Mouse (Mus musculus): ENCODE measurements around the gene Gca. TPM values are rescaled to one million over a fixed set of nuclear protein-coding genes. Genes with fewer than 3 reads are reported as not detected.
"Not testable (repeated sequence)": the region's sequence is repeated elsewhere in the genome, so short reads cannot be mapped to it uniquely, and the experiment has no call there.

The Gca gene
- polyA plus RNA-seq, 1 experiment from 2014 or later, result 1.5 TPM

GRCm38 (mm10) chr2:62681667-62682066 lies 17.6 kb downstream of the Gca start:
- Histone ChIP-seq H3K4me3 (no peak overlapping the region), H3K9me3 (replicated peaks) (no peaks in the 10 kb centered on the region), H3K27ac (replicated peaks) (no peak overlapping the region), H3K27me3 (ENCODE audit: low read depth, poor library complexity, severe bottlenecking) (no peaks in the 10 kb centered on the region), H3K36me3 (no peaks in the 10 kb centered on the region), H3K4me1 (no peaks in the 10 kb centered on the region)
- 90% methylated on average over 8 of the region's 8 CpGs for WGBS
- no peak for DNase-seq (ENCODE audit: low spot score)

- Histone ChIP-seq H3K9me3 (replicated peaks) (no peaks in the 10 kb centered on the region), H3K36me3 (no peaks in the 10 kb centered on the region), H3K27me3 (ENCODE audit: low read depth, poor library complexity, severe bottlenecking) (no peaks in the 10 kb centered on the region), H3K27ac (replicated peaks) (no peak overlapping the region), H3K4me1 (no peaks in the 10 kb centered on the region), H3K4me3 (no peak overlapping the region)
- 63% methylated on average over 3 of the region's 3 CpGs for WGBS
- no peak for DNase-seq (ENCODE audit: low spot score)
Observed at GRCm38 (mm10) chr2:62684989-62685595, 21.0 kb downstream of the Gca start.

GRCm38 (mm10) chr2:62685934-62686333 lies 21.8 kb downstream of the Gca start:
- Histone ChIP-seq H3K36me3 (no peaks in the 10 kb centered on the region), H3K4me3 (no peak overlapping the region), H3K27ac (replicated peaks) (no peak overlapping the region), H3K4me1 (no peaks in the 10 kb centered on the region), H3K9me3 (replicated peaks) (no peaks in the 10 kb centered on the region), H3K27me3 (ENCODE audit: low read depth, poor library complexity, severe bottlenecking) (no peaks in the 10 kb centered on the region)
- no peak for DNase-seq (ENCODE audit: low spot score)
- 89% methylated on average over 6 of the region's 6 CpGs for WGBS

GRCm38 (mm10) chr2:62706313-62706712 lies 42.2 kb downstream of the Gca start:
- Histone ChIP-seq H3K27ac (replicated peaks) (no peak overlapping the region), H3K4me3 (no peak overlapping the region), H3K36me3 (no peaks in the 10 kb centered on the region), H3K9me3 (replicated peaks) (no peaks in the 10 kb centered on the region), H3K27me3 (ENCODE audit: low read depth, poor library complexity, severe bottlenecking) (no peaks in the 10 kb centered on the region), H3K4me1 (no peaks in the 10 kb centered on the region)
- no peak for DNase-seq (ENCODE audit: low spot score)
- WGBS, result 91% methylated on average over 3 of the region's 3 CpGs

GRCm38 (mm10) chr2:62709633-62710032 lies 45.5 kb downstream of the Gca start:
- no peaks in the 10 kb centered on the region for H3K9me3 ChIP-seq (replicated peaks)
- WGBS, result 78% methylated on average over 1 of the region's 1 CpGs
- no peak overlapping the region for H3K27ac ChIP-seq (replicated peaks)
- no peaks in the 10 kb centered on the region for H3K36me3 ChIP-seq
- no peak overlapping the region for H3K4me3 ChIP-seq
- DNase-seq (ENCODE audit: low spot score), result no peak
- no peaks in the 10 kb centered on the region for H3K4me1 ChIP-seq
- no peaks in the 10 kb centered on the region for H3K27me3 ChIP-seq (ENCODE audit: low read depth, poor library complexity, severe bottlenecking)

GRCm38 (mm10) chr2:62714362-62714761 lies 50.3 kb downstream of the Gca start:
- not testable (repeated sequence) for H3K4me3 ChIP-seq; DNase-seq (ENCODE audit: low spot score); H3K4me1 ChIP-seq; H3K36me3 ChIP-seq; H3K27me3 ChIP-seq (ENCODE audit: low read depth, poor library complexity, severe bottlenecking); H3K27ac ChIP-seq (replicated peaks); H3K9me3 ChIP-seq (replicated peaks)
- WGBS, result 91% methylated on average over 4 of the region's 4 CpGs

GRCm38 (mm10) chr2:62715260-62715659 lies 51.2 kb downstream of the Gca start:
- Histone ChIP-seq H3K36me3 (no peaks in the 10 kb centered on the region), H3K27me3 (ENCODE audit: low read depth, poor library complexity, severe bottlenecking) (no peaks in the 10 kb centered on the region), H3K4me1 (no peaks in the 10 kb centered on the region), H3K27ac (replicated peaks) (no peak overlapping the region), H3K4me3 (no peak overlapping the region), H3K9me3 (replicated peaks) (no peaks in the 10 kb centered on the region)
- DNase-seq (ENCODE audit: low spot score), result no peak
- WGBS, result 91% methylated on average over 4 of the region's 4 CpGs

GRCm38 (mm10) chr2:62717270-62717669 lies 53.2 kb downstream of the Gca start:
- Histone ChIP-seq H3K4me1 (no peaks in the 10 kb centered on the region), H3K4me3 (no peak overlapping the region), H3K9me3 (replicated peaks) (no peaks in the 10 kb centered on the region), H3K27me3 (ENCODE audit: low read depth, poor library complexity, severe bottlenecking) (no peaks in the 10 kb centered on the region), H3K36me3 (no peaks in the 10 kb centered on the region), H3K27ac (replicated peaks) (no peak overlapping the region)
- DNase-seq (ENCODE audit: low spot score), result no peak
- 88% methylated on average over 6 of the region's 6 CpGs for WGBS

GRCm38 (mm10) chr2:62718411-62718810 lies 54.3 kb downstream of the Gca start:
- DNase-seq (ENCODE audit: low spot score), result no peak
- H3K4me1 ChIP-seq, result no peaks in the 10 kb centered on the region
- no peak overlapping the region for H3K27ac ChIP-seq (replicated peaks)
- no peaks in the 10 kb centered on the region for H3K36me3 ChIP-seq
- no peaks in the 10 kb centered on the region for H3K27me3 ChIP-seq (ENCODE audit: low read depth, poor library complexity, severe bottlenecking)
- no peak overlapping the region for H3K4me3 ChIP-seq
- WGBS, result 64% methylated on average over 1 of the region's 1 CpGs
- H3K9me3 ChIP-seq (replicated peaks), result no peaks in the 10 kb centered on the region

GRCm38 (mm10) chr2:62725946-62726345 lies 61.9 kb downstream of the Gca start:
- H3K4me3 ChIP-seq, result no peak overlapping the region
- 66% methylated on average over 1 of the region's 1 CpGs for WGBS

GRCm38 (mm10) chr2:62727732-62728131 lies 63.6 kb downstream of the Gca start:
- no peak for DNase-seq (ENCODE audit: low spot score)
- Histone ChIP-seq H3K27me3 (ENCODE audit: low read depth, poor library complexity, severe bottlenecking) (no peaks in the 10 kb centered on the region), H3K27ac (replicated peaks) (no peak overlapping the region), H3K4me1 (no peaks in the 10 kb centered on the region), H3K4me3 (no peak overlapping the region), H3K9me3 (replicated peaks) (no peaks in the 10 kb centered on the region), H3K36me3 (no peaks in the 10 kb centered on the region)
- WGBS, result 89% methylated on average over 2 of the region's 2 CpGs

More at GRCm38 (mm10) chr2:62725946-62726345, 61.9 kb downstream of the Gca start:
- DNase-seq (ENCODE audit: low spot score), result no peak
- Histone ChIP-seq H3K27ac (replicated peaks) (no peak overlapping the region), H3K9me3 (replicated peaks) (no peaks in the 10 kb centered on the region), H3K4me1 (no peaks in the 10 kb centered on the region), H3K36me3 (no peaks in the 10 kb centered on the region), H3K27me3 (ENCODE audit: low read depth, poor library complexity, severe bottlenecking) (no peaks in the 10 kb centered on the region)

GRCm38 (mm10) chr2:62730671-62731070 lies 66.6 kb downstream of the Gca start:
- DNase-seq (ENCODE audit: low spot score), result no peak
- Histone ChIP-seq H3K27ac (replicated peaks) (no peak overlapping the region), H3K4me1 (no peaks in the 10 kb centered on the region), H3K9me3 (replicated peaks) (no peaks in the 10 kb centered on the region), H3K27me3 (ENCODE audit: low read depth, poor library complexity, severe bottlenecking) (no peaks in the 10 kb centered on the region), H3K4me3 (no peak overlapping the region), H3K36me3 (no peaks in the 10 kb centered on the region)
- 81% methylated on average over 1 of the region's 1 CpGs for WGBS

- no peaks in the 10 kb centered on the region for H3K36me3 ChIP-seq
- H3K9me3 ChIP-seq (replicated peaks), result no peaks in the 10 kb centered on the region
- WGBS, result 80% methylated on average over 2 of the region's 2 CpGs
- no peak overlapping the region for H3K4me3 ChIP-seq
- H3K27ac ChIP-seq (replicated peaks), result no peak overlapping the region
- no peak for DNase-seq (ENCODE audit: low spot score)
- H3K4me1 ChIP-seq, result no peaks in the 10 kb centered on the region
- H3K27me3 ChIP-seq (ENCODE audit: low read depth, poor library complexity, severe bottlenecking), result no peaks in the 10 kb centered on the region
Observed at GRCm38 (mm10) chr2:62743098-62743497, 79.0 kb downstream of the Gca start.

All from midbrain, embryonic 10.5 days (tissue).